Mouse (Mus musculus) right cerebral cortex, postnatal 10 days (tissue): ENCODE results near the gene Cgn.

Source experiments
- DNase-seq, 2 experiments: peaks; one replicate each; pipeline ENCODE4 v3.0.0; 2021; ENCODE audit warnings: low spot score in 2 of 2

Gene Cgn

GRCm38 (mm10) chr3:94786367-94786835 is at the start of gene Cgn:
Gene Cgn, minus strand, starts transcription at chr3:94786492.
- DNase-seq: peak; percentile 97 to 98

GRCm38 (mm10) chr3:94835396-94835795 is 49.1 kb upstream of the Cgn start:
- no peak for DNase-seq

GRCm38 (mm10) chr3:94833358-94833757 is 47.1 kb upstream of the Cgn start:
- no peak for DNase-seq

GRCm38 (mm10) chr3:94832701-94833100 is 46.4 kb upstream of the Cgn start:
- DNase-seq: no peak

- DNase-seq: no peak
Observed at GRCm38 (mm10) chr3:94832100-94832499, 45.8 kb upstream of the Cgn start.

GRCm38 (mm10) chr3:94824110-94824509 is 37.8 kb upstream of the Cgn start:
- no peak for DNase-seq

- no peak for DNase-seq
Observed at GRCm38 (mm10) chr3:94822082-94822481, 35.8 kb upstream of the Cgn start.

- DNase-seq: peak; percentile 46 to 52
Observed at GRCm38 (mm10) chr3:94821008-94821638, 34.8 kb upstream of the Cgn start.

- no peak for DNase-seq
Observed at GRCm38 (mm10) chr3:94819452-94820425, 33.4 kb upstream of the Cgn start.

- DNase-seq: no peak
Observed at GRCm38 (mm10) chr3:94817731-94818130, 31.4 kb upstream of the Cgn start.

- no peak for DNase-seq
Observed at GRCm38 (mm10) chr3:94815603-94816002, 29.3 kb upstream of the Cgn start.

- no peak for DNase-seq
Observed at GRCm38 (mm10) chr3:94814663-94815062, 28.4 kb upstream of the Cgn start.

GRCm38 (mm10) chr3:94814063-94814462 is 27.8 kb upstream of the Cgn start:
- no peak for DNase-seq

GRCm38 (mm10) chr3:94813651-94814050 is 27.4 kb upstream of the Cgn start:
- DNase-seq: no peak

- DNase-seq: no peak
Observed at GRCm38 (mm10) chr3:94811628-94812027, 25.3 kb upstream of the Cgn start.

- DNase-seq: no peak
Observed at GRCm38 (mm10) chr3:94808296-94808695, 22.0 kb upstream of the Cgn start.

- DNase-seq: no peak
Observed at GRCm38 (mm10) chr3:94804976-94805375, 18.7 kb upstream of the Cgn start.

- DNase-seq: peak; percentile 48 to 50
Observed at GRCm38 (mm10) chr3:94804146-94804545, 17.9 kb upstream of the Cgn start.

- no peak for DNase-seq
Observed at GRCm38 (mm10) chr3:94796181-94796580, 9.9 kb upstream of the Cgn start.

GRCm38 (mm10) chr3:94795596-94796140 is 9.4 kb upstream of the Cgn start:
- no peak for DNase-seq

- DNase-seq: no peak
Observed at GRCm38 (mm10) chr3:94794359-94794758, 8.1 kb upstream of the Cgn start.

- DNase-seq: no peak
Observed at GRCm38 (mm10) chr3:94793672-94794071, 7.4 kb upstream of the Cgn start.

- no peak for DNase-seq
Observed at GRCm38 (mm10) chr3:94792258-94792657, 6.0 kb upstream of the Cgn start.
